Mouse (Mus musculus) CD4-positive, CD25-positive, alpha-beta regulatory T cell, adult 2 months (primary cell): ENCODE data around the gene Plaa.
"Not testable (repeated sequence)": the region's sequence is repeated elsewhere in the genome, so short reads cannot be mapped to it uniquely, and the experiment has no call there.

Source experiments
- DNase-seq: peaks from one replicate; pipeline ENCODE4 v3.0.0-alpha.2; 2012; ENCODE audit warnings: low read depth, low spot score

The Plaa gene

GRCm38 (mm10) chr4:94603031-94603629 is at the start of gene Plaa:
Gene Plaa (minus strand): TSS chr4:94603244.
- DNase-seq = peak; percentile 95

GRCm38 (mm10) chr4:94650426-94651175 is 47.6 kb upstream of the Plaa start:
- not testable (repeated sequence) for DNase-seq

DNA sequence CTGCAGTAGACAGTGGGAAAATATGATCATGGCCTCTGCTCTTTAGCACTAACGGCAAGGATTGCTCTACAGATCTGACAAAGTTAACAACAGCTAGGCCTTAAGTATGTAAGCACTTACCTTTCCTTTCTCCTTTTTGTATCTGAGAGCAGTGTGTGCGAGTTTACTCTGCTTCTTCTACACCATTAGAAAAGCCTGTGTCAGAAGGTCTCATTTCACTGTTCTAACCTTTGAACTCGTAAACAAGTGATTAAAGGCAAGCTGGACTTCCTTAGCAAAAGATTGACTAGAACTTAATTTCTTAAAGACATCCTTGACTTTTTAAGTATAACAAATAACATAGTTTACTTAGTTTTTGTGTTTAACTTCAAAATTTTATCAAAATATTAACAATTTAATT is 46.9 kb upstream of the Plaa start, which contains the start of gene Lrrc19:
Gene Lrrc19 (minus strand): TSS at position 225 of the 400 bp plus-strand sequence.
- DNase-seq = no peak

DNA sequence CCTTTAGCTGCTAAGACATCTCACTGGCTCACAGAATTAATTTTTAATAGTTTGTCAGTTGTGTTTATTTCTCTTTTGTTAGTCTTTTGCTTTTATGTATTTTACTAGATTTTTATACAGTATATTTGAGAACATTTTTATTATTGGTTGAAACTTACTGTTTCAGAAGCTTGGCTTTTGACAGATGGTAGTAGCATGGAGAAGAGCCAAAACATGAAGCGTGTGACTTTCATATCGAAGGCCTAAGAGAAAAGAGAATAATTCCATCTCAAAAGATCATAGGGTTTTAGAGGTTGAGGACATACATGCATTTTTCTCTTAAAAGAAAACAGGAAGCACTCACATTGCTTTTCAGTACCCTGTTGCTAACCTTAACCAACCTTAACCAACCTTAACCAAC is 40.1 kb upstream of the Plaa start:
- no peak for DNase-seq

GRCm38 (mm10) chr4:94620077-94620476 is 17.0 kb upstream of the Plaa start:
- DNase-seq = no peak

DNA sequence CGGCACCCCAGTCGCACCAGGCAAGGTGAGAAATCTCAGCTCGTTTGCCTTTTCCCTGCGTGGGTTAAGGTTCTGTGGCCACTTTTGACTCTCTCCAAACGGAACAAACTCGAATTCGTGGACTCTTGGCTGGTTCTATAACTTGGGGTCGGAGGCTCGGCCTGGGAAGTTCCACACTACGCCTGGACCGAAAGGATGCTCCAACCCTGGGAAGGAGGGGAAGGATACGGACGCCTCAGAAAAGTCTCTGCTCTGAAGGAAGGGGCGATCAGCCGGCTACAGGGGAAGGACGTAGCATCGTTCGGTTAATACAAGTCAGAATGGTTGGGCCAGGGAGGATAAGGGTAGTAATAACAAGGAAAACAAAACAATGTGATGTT is 11.6 kb upstream of the Plaa start:
- no peak for DNase-seq

DNA sequence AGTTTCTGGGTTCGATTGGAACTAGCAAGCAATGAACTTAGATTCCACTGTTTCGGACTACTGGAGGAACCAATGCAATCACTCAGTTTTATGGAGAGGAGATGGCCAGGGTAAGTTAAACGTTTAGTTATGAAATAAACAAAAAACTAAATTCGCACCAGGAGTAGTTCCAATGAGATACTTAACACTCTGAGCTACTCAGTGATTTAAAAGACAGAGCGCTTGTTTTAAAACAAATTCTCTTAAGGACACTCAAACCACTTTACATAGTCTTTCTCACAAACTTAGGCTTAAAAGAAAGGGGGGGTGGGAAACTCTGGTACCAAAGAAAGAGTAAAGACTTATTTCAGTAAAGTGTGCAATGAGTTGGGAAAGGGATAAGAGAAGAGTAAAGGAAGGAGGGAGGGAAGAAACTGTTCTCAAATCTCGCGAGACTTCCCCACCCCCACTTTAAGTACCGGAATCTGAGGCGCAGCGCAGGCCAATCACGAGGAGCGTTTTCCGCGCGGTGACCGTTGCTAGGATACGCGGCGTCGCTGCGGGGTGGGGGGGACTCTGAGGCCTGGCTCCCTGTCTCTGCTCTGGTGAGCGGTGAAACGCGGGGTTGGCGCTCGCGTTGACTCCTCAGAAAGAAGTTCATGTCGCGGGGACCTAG is 11.1 kb upstream of the Plaa start, which contains the start of gene Ift74:
Gene Ift74 (plus strand): TSS at position 520 of the 655 bp plus-strand sequence.
- peak; percentile 98 for DNase-seq

DNA sequence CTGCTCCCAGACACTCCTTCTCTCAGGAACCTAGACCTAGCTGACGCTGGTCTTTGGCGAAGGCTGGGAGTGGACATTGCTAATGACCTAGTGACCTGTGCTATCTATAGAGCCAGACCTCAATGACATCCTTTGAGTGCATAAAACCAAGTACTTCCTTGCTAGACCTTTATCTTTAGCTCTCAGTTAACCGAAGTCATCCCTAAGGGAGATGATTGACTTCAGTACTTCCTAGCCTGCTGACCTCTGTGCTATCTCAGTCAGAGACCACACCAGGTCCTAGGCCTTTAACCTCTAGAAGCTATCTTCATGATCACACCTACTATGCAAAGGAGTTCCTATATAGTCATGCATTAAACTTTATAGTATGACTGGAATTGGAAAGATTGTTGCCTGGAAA is 7.3 kb upstream of the Plaa start:
- DNase-seq = no peak

DNA sequence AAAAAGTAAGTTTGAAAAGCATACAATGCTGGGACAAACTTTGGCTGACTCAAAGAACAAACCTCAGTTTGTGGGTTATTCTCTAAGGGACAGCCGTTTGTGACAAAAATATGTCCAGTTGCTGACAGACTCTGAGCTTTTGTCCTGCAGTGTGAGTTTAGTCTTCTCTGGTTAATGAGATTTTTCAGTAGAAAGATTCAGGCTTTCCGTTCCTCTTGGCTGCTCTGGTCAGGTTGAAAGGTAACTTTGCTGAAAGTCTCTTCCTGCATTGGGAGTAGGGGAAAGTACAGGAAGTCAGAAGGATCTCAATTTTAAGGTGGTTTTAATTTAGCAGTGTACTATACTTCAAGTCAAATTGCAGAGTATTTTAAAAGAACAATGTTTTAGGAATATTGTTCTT is 2.5 kb upstream of the Plaa start:
- DNase-seq = no peak

GRCm38 (mm10) chr4:94604452-94605019 is 1.5 kb upstream of the Plaa start:
- no peak for DNase-seq

DNA sequence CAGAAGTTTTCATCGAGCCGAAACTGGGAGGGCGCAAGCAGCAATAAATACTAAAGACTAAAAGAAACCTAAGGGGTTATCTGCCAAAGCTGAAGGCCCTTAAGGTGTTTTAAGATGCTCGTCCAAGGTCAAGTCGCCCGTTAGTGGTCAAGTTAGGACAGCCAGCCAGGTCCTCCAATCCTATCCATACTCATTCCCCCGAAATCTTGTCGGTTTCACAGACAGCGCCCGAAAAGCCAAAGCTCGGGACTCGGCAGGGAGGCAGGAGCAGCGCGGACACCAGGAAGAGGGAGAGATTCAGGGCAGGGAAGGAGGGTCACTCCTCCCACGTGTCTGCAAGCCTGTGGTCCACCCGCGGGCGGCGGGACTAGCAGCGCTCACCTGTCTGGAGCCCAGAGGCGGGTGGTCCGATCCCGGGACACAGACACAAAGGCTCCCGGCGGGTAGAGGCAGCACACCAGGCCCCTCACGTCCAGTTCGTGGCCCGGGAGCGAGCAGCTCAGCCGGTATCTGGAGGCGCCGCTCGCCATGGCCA is 481 bp downstream of the Plaa start:
- no peak for DNase-seq

DNA sequence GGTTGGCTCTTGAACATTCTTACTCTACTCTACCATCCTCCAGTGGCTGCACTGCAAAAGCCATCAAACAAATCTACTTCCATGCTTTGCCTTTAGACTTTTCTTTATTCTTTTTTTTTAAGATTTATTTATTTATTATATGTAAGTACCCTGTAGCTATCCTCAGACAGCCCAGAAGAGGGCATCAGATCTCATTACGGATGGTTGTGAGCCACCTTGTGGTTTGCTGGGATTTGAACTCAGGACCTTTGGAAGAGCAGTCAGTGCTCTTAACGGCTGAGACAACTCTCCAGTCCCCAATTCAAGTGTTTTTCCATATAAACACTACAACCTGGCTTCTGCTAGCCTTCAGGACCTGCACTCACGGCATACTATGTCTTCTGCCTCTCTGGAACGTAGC is 1.6 kb downstream of the Plaa start:
- DNase-seq = peak; percentile 44

GRCm38 (mm10) chr4:94592709-94593108 is 10.3 kb downstream of the Plaa start:
- DNase-seq = no peak

- no peak for DNase-seq
Observed at GRCm38 (mm10) chr4:94591765-94592381, 11.2 kb downstream of the Plaa start.

DNA sequence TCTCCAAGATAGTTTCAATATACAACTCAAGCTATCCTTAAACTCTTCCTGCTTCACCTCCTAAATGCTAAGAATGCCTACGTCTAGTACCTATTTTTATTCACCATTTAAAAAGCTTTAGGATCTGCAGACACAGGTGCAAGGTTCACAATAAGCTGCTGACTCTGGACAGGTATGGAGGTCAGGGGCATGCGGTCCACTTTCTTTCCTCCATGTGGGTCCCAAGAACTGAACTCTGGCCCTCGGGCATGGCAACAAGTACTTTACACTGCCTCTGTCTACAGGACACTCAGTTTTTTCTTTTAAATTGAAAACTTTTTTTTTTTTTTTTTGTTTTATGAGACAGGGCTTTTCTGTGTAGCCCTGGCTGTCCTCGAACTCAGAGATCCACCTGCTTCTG is 30.4 kb downstream of the Plaa start:
- no peak for DNase-seq

- DNase-seq = no peak
Observed at GRCm38 (mm10) chr4:94564297-94564696, 38.7 kb downstream of the Plaa start.

GRCm38 (mm10) chr4:94561954-94562648 is 40.9 kb downstream of the Plaa start:
- no peak for DNase-seq

DNA sequence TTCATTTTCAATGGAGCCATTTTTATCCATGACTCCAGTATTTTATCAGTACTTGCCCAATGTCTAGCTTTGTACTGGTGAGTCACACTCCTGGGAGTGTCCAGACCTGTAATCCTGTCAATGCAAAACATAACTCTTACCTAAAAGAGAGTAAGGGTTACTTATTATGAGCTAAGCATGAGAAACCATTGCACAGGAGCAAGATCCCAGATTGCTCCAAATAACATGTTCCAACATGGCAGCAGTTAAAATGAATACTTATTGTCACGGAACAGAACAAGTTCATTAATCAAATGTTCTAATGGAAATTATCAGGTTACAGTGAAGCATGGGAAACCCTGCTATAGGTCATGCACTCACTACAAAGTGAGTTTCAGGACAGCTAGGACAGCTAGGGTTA is 42.7 kb downstream of the Plaa start:
- DNase-seq = no peak

GRCm38 (mm10) chr4:94559266-94559665 is 43.8 kb downstream of the Plaa start:
- DNase-seq = no peak

DNA sequence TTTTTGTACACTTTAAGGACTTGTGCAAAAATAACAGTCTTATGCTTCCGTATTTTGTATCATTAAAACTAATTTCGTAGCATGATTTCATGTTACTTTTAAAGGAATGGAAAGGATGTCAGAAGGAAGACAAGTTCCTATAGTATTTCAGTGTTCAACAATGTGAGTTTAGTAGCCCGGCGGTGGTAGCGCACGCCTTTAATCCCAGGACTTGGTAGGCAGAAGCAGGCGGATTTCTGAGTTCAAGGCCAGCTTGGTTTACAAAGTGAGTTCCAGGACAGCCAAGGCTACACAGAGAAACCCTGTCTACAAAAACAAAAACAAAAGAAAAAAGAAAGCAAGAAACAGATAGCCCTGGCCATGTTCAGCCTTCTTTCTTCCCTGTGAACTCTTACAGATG is 45.9 kb downstream of the Plaa start:
- peak; percentile 3 for DNase-seq
